Mouse (Mus musculus) limb, embryonic 10.5 days (tissue): ENCODE measurements around the gene Lhfpl2. TPM values are rescaled to one million over a fixed set of nuclear protein-coding genes. Genes with fewer than 3 reads are reported as not detected.

ENCODE experiments used
- polyA plus RNA-seq: library from polyadenylated mRNA; unstranded; fragments of >200 nt; fragmentation: Nextera tagmentation; extraction: Ambion mirVana; gene quantifications from 2 replicates; pipeline ENCODE4 v1.2.1, GENCODE M21; 2016

Lhfpl2 gene
- polyA plus RNA-seq, 1 experiment from 2014 or later = 44.0 TPM

Other genes with a start within 250 kb of the Lhfpl2 start
- gene Scamp1, start 228.1 kb downstream of the Lhfpl2 start, polyA plus RNA-seq = 24.4 and 33.3 TPM in 2 replicates